Mouse (Mus musculus) testis, adult 2 months (tissue): ENCODE measurements around the gene Adssl1.

ENCODE experiments used
- CTCF ChIP-seq: fragments of 200-500 bp; IDR thresholded peaks from 2 replicates; pipeline ENCODE4 v1.5.1; 2012; ENCODE audit warnings: low read depth, mild to moderate bottlenecking, inconsistent platforms, low read length, moderate library complexity; ENCODE audit not compliant: control insufficient read depth, insufficient read depth, insufficient replicate concordance
- POLR2A ChIP-seq: fragments of 200-500 bp; IDR thresholded peaks from 2 replicates; pipeline ENCODE4 v1.6.1; 2012; ENCODE audit warnings: low read depth, mild to moderate bottlenecking, inconsistent platforms, low read length, moderate library complexity; ENCODE audit not compliant: control insufficient read depth

GRCm38 (mm10) chr12:112670718-112671393 is 51.0 kb downstream of the Adssl1 start:
- no peak for TF ChIP-seq POLR2A
- no peak for TF ChIP-seq CTCF
